In genomic region chr1:91705451-91705850, GRCm38 (mm10) we compare ENCODE assay signal across 13 mouse cellular contexts.
DNase-seq lines count a peak whose midpoint lies in the region; ATAC-seq lines count a peak whose summit lies in the region.
"Had no signal": no experiment of that assay in that cellular context is flagged by ENCODE, and none has a peak within 500 bp of the region (broad histone marks: within the 10 kb centered on the region; RNA-seq: fewer than 3 reads in every experiment).

No protein-coding gene starts in this region.

- no peaks in the 10 kb centered on the region for H3K27me3 ChIP-seq in midbrain, embryonic 13.5 days
- H3K27me3 ChIP-seq: hindbrain, embryonic 12.5 days; limb, embryonic 15.5 days had no signal

- H3K9ac ChIP-seq in midbrain, embryonic 13.5 days (replicated peaks), result no peak overlapping the region
- H3K9ac ChIP-seq: heart, embryonic 12.5 days; hindbrain, embryonic 12.5 days; limb, embryonic 15.5 days had no signal

- H3K27ac ChIP-seq in midbrain, embryonic 13.5 days, result no peak overlapping the region
- H3K27ac ChIP-seq: hindbrain, embryonic 12.5 days; limb, embryonic 15.5 days had no signal

- WGBS in midbrain, embryonic 13.5 days, result 79% methylated on average over 9 of the region's 9 CpGs

- H3K9me3 ChIP-seq in midbrain, embryonic 13.5 days, result no peaks in the 10 kb centered on the region
- H3K9me3 ChIP-seq: G1E; heart, embryonic 12.5 days; hindbrain, embryonic 12.5 days; limb, embryonic 15.5 days had no signal

- no peak overlapping the region for H3K4me3 ChIP-seq in midbrain, embryonic 13.5 days (replicated peaks)
- H3K4me3 ChIP-seq: heart, embryonic 12.5 days; hindbrain, embryonic 12.5 days; limb, embryonic 15.5 days had no signal

- H3K4me2 ChIP-seq in midbrain, embryonic 13.5 days (replicated peaks), result no peak overlapping the region
- H3K4me2 ChIP-seq: heart, embryonic 12.5 days; hindbrain, embryonic 12.5 days; limb, embryonic 15.5 days had no signal

- H3K4me1 ChIP-seq in midbrain, embryonic 13.5 days (replicated peaks), result no peaks in the 10 kb centered on the region
- H3K4me1 ChIP-seq: heart, embryonic 12.5 days; hindbrain, embryonic 12.5 days had no signal

- DNase-seq in thymus, postnatal 36 days, result peak; percentile 21 to 27
- no peak for DNase-seq in thymus, adult 18-20 months
- peak; percentile 22 for DNase-seq in lung, postnatal 10 days
- peak; percentile 17 for DNase-seq in telencephalon, adult 2 months (ENCODE audit: low read depth, low spot score)
- no peak for DNase-seq in layer of hippocampus, postnatal 25 days (ENCODE audit: extremely low spot score in 1 of 2, low spot score in 1 of 2)
- DNase-seq: kidney, adult 18-20 months had no signal

- H3K36me3 ChIP-seq in midbrain, embryonic 13.5 days, result no peaks in the 10 kb centered on the region
- H3K36me3 ChIP-seq: G1E; heart, embryonic 12.5 days; hindbrain, embryonic 12.5 days; limb, embryonic 15.5 days had no signal

- ATAC-seq in frontal cortex, adult (ENCODE audit: low TSS enrichment), result peak; percentile 90
- ATAC-seq in midbrain, embryonic 13.5 days, result no peak
- ATAC-seq: activated CD4-positive, CD25-positive, alpha-beta regulatory T cell, adult 4 months had no signal

Comparison
In these comparisons a context has a peak if more than half of its experiments do, and no peak if none do; other contexts are left out.
1. DNase-seq: peak in thymus, postnatal 36 days (2 of 2), lung, postnatal 10 days (single experiment) and telencephalon, adult 2 months (single experiment); none in thymus, adult 18-20 months (0 of 2) and layer of hippocampus, postnatal 25 days (0 of 2).